8 mouse cellular contexts compared by ENCODE assay signal in the genomic region with DNA sequence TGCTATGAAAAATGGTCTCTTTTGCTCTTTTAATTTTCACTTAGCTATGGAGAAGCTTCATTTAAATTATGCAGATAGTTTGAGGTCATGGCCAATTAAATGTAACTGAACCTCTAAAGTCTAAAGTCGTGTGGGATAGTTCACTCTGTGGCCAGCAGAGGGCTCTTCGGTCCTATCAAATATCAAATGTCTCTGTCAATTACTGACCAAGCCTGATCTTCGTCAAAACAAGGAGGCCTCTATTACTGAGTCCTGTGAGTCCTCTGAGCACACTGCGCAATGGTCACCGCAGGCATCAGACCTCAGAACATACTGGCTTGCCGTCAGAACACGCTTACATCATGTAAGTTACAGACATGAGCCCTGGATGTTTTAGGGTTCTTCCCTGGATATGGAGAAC. TPM values are rescaled to one million over a fixed set of nuclear protein-coding genes. Genes with fewer than 3 reads are reported as not detected.
DNase-seq lines count a peak whose midpoint lies in the region; ATAC-seq and TF ChIP-seq lines count a peak whose summit lies in the region.

No protein-coding gene starts in this region.

- ATAC-seq in kidney, postnatal 0 days (replicated peaks; ENCODE audit: low FRiP score, low read depth), result peak; percentile 36; the same call in 1 of the 2 replicates
- peak; percentile 65; the same call in 1 of the 2 replicates for ATAC-seq in neural tube, embryonic 14.5 days (ENCODE audit: low read depth)

- no peak overlapping the region for H3K9ac ChIP-seq in kidney, postnatal 0 days (ENCODE audit: low read depth, low read length)
- H3K9ac ChIP-seq in liver, adult 2 months (ENCODE audit: low read depth, low read length), result no peak overlapping the region
- H3K9ac ChIP-seq in neural tube, embryonic 14.5 days (replicated peaks; ENCODE audit: low read depth, low read length), result no peak overlapping the region

- TF ChIP-seq CTCF in kidney, postnatal 0 days (IDR thresholded peaks at IDR 0.05; ENCODE audit: low read depth), result peak; percentile 90
- TF ChIP-seq CTCF in liver, adult 2 months (IDR thresholded peaks at IDR 0.05; ENCODE audit: low read depth, low read length), result peak; percentile 30; the same call in 1 of the 2 replicates

- no peak overlapping the region for H3K4me2 ChIP-seq in kidney, postnatal 0 days (ENCODE audit: low read length)
- H3K4me2 ChIP-seq in neural tube, embryonic 14.5 days (ENCODE audit: low read depth, low read length), result no peak overlapping the region

- no peak overlapping the region for H3K4me3 ChIP-seq in kidney, postnatal 0 days (replicated peaks; ENCODE audit: low read depth, low read length)
- no peak overlapping the region for H3K4me3 ChIP-seq in liver, adult 2 months (ENCODE audit: insufficient read depth, low read depth, low read length)
- H3K4me3 ChIP-seq in neural tube, embryonic 14.5 days (ENCODE audit: low read depth, low read length), result no peak overlapping the region

- DNase-seq in 416B (ENCODE audit: low read depth) (peak; percentile 54), NIH3T3 (ENCODE audit: low read depth) (peak; percentile 88)
- peak; percentile 67 to 74 for DNase-seq in cerebellum, postnatal 25 days
- DNase-seq in frontal cortex, postnatal 36 days (ENCODE audit: low spot score in 2 of 2), result peak; percentile 59 to 76
- DNase-seq in kidney, postnatal 0 days (ENCODE audit: low spot score), result peak; percentile 87
- DNase-seq in liver, adult 2 months (ENCODE audit: extremely low read depth, low read depth, low spot score), result peak; percentile 40
- no peak for DNase-seq in thymus, postnatal 10 days (ENCODE audit: low spot score in 2 of 2)

- no peaks in the 10 kb centered on the region for H3K9me3 ChIP-seq in kidney, postnatal 0 days (replicated peaks; ENCODE audit: low read length)
- no peaks in the 10 kb centered on the region for H3K9me3 ChIP-seq in neural tube, embryonic 14.5 days (ENCODE audit: control insufficient read depth, low read length)

- H3K4me1 ChIP-seq in kidney, postnatal 0 days (replicated peaks; ENCODE audit: insufficient read depth, low read length), result no peaks in the 10 kb centered on the region
- H3K4me1 ChIP-seq in liver, adult 2 months (ENCODE audit: control insufficient read depth, insufficient read depth, low read length), result no peaks in the 10 kb centered on the region
- no peaks in the 10 kb centered on the region for H3K4me1 ChIP-seq in neural tube, embryonic 14.5 days (ENCODE audit: control insufficient read depth, insufficient read depth, low read length)

- 25% methylated on average over 7 of the region's 7 CpGs for WGBS in kidney, postnatal 0 days
- 29% methylated on average over 7 of the region's 7 CpGs for WGBS in liver, adult 2 months
- WGBS in neural tube, embryonic 14.5 days, result 16% methylated on average over 7 of the region's 7 CpGs

- TF ChIP-seq POLR2A in liver, adult 2 months (IDR thresholded peaks at IDR 0.05; ENCODE audit: extremely low read depth, insufficient read depth, low read length), result no peak

- no peaks in the 10 kb centered on the region for H3K27me3 ChIP-seq in kidney, postnatal 0 days (ENCODE audit: insufficient read depth, low read length)
- H3K27me3 ChIP-seq in liver, adult 2 months (ENCODE audit: control insufficient read depth, insufficient read depth, low read length), result no peaks in the 10 kb centered on the region
- H3K27me3 ChIP-seq in neural tube, embryonic 14.5 days (ENCODE audit: control insufficient read depth, insufficient read depth, low read length), result no peaks in the 10 kb centered on the region

- no peak overlapping the region for H3K27ac ChIP-seq in kidney, postnatal 0 days
- no peak overlapping the region for H3K27ac ChIP-seq in liver, adult 2 months (replicated peaks; ENCODE audit: insufficient read depth, low read depth, low read length)
- no peak overlapping the region for H3K27ac ChIP-seq in neural tube, embryonic 14.5 days (ENCODE audit: low read depth, low read length)

- H3K79me2 ChIP-seq in liver, adult 2 months (ENCODE audit: control insufficient read depth, insufficient read depth, low read length), result no peaks in the 10 kb centered on the region

- H3K36me3 ChIP-seq in kidney, postnatal 0 days (ENCODE audit: insufficient read depth, low read length), result no peaks in the 10 kb centered on the region
- no peaks in the 10 kb centered on the region for H3K36me3 ChIP-seq in liver, adult 2 months (ENCODE audit: control insufficient read depth, insufficient read depth, low read length)
- H3K36me3 ChIP-seq in neural tube, embryonic 14.5 days (ENCODE audit: control insufficient read depth, insufficient read depth, low read length), result no peaks in the 10 kb centered on the region

RNA-seq across cellular contexts. Expression of gene Asb18, which starts 46.1 kb away (rescaled TPM):
- not detected in 2 replicates for polyA plus RNA-seq in kidney, postnatal 0 days (2015; fragmentation: Nextera tagmentation; extraction: Ambion mirVana)
- total RNA-seq in liver, adult 2 months (2014; rRNA removed), result not detected in 2 replicates
- polyA plus RNA-seq in liver, adult 2 months (2012; rRNA removed), result not detected in 2 replicates
- polyA plus RNA-seq in neural tube, embryonic 14.5 days (2014; fragmentation: Nextera tagmentation; extraction: Ambion mirVana), result 0.37 and 0.62 TPM in 2 replicates

Comparison
In these comparisons a context has a peak if more than half of its experiments do, and no peak if none do; other contexts are left out.
1. DNase-seq: peak in 416B (single experiment), NIH3T3 (single experiment), cerebellum, postnatal 25 days (2 of 2), frontal cortex, postnatal 36 days (2 of 2), kidney, postnatal 0 days (single experiment) and liver, adult 2 months (single experiment); none in thymus, postnatal 10 days (0 of 2).